Mouse (Mus musculus) liver, embryonic 14.5 days (tissue): ENCODE data around the gene Nos1ap. TPM values are rescaled to one million over a fixed set of nuclear protein-coding genes. Genes with fewer than 3 reads are reported as not detected.

ENCODE experiments used
- ATAC-seq: fragments of 200-750 bp; cut with Nextera tagmentation; 2 replicates; pipeline ENCODE4 v1.8.0; 2017; ENCODE audit warnings: moderate number of reproducible peaks, mild to moderate bottlenecking, moderate library complexity; ENCODE audit not compliant: insufficient read depth
- DNase-seq, 3 experiments: peaks; one replicate each; pipeline ENCODE4 v3.0.0-alpha.2; 2012 to 2013; ENCODE audit warnings: low read depth in 3 of 3, low spot score in 3 of 3
- H3K27ac ChIP-seq: fragments of 300-500 bp; sonication (generic); 2 replicates; pipeline ENCODE4 v1.5.1; 2014; ENCODE audit warnings: moderate library complexity, mild to moderate bottlenecking, control low read depth, inconsistent platforms
- H3K27me3 ChIP-seq: fragments of 300-500 bp; sonication (generic); 2 replicates; pipeline ENCODE4 v1.6.1; 2014; ENCODE audit warnings: mild to moderate bottlenecking, low read length, moderate library complexity; ENCODE audit not compliant: control insufficient read depth, insufficient read depth
- H3K36me3 ChIP-seq: fragments of 300-500 bp; sonication (generic); replicated peaks from 2 replicates; pipeline ENCODE4 v1.6.1; 2014; ENCODE audit warnings: low read depth; ENCODE audit not compliant: control insufficient read depth, insufficient read depth
- H3K4me1 ChIP-seq, 2 experiments: fragments of 200-500 bp in 1 of 2; fragments of 300-500 bp in 1 of 2; sonication (generic) in 1 of 2; replicated peaks; 2 replicates each; pipeline ENCODE4 v1.6.1; 2012 to 2014; ENCODE audit warnings: antibody characterized with exemption in 1 of 2, inconsistent platforms in 1 of 2, low read length in 1 of 2; ENCODE audit not compliant: control insufficient read depth in 2 of 2, insufficient read depth in 2 of 2
- H3K4me2 ChIP-seq: fragments of 300-500 bp; sonication (generic); 2 replicates; pipeline ENCODE4 v1.6.1; 2014; ENCODE audit warnings: low read depth, mild to moderate bottlenecking, control low read depth, moderate library complexity
- H3K4me3 ChIP-seq, 2 experiments: fragments of 200-500 bp in 1 of 2; fragments of 300-500 bp in 1 of 2; sonication (generic) in 1 of 2; 2 replicates each; pipeline ENCODE4 v1.5.1; 2012 to 2014; ENCODE audit warnings: low read depth in 2 of 2, low read length in 2 of 2, mild to moderate bottlenecking in 2 of 2, control low read depth in 1 of 2, inconsistent platforms in 1 of 2, moderate library complexity in 1 of 2; ENCODE audit not compliant: insufficient read depth in 1 of 2
- H3K9ac ChIP-seq: fragments of 300-500 bp; sonication (generic); replicated peaks from 2 replicates; pipeline ENCODE4 v1.6.1; 2014; ENCODE audit warnings: mild to moderate bottlenecking, control low read depth, moderate library complexity
- H3K9me3 ChIP-seq: fragments of 300-500 bp; sonication (generic); 2 replicates; pipeline ENCODE4 v1.6.1; 2016; ENCODE audit warnings: low read length, mixed read lengths; ENCODE audit not compliant: control insufficient read depth
- CTCF ChIP-seq: IDR thresholded peaks from 2 replicates; pipeline ENCODE4 v1.5.1; 2016; ENCODE audit warnings: antibody characterized with exemption, low read depth, control low read depth
- EP300 ChIP-seq: IDR thresholded peaks from 2 replicates; pipeline ENCODE4 v1.6.1; 2016; ENCODE audit warnings: antibody characterized with exemption, low read depth
- WGBS: fragments of 180-500 bp; shearing (Covaris S2); extraction: QIAGEN DNeasy Blood & Tissue Kit; methylation state at CpG from one replicate; pipeline ENCODE4 v1.1.7; 2014; ENCODE audit not compliant: insufficient replicate concordance; 5-methylcytosine and 5-hydroxymethylcytosine counted together
- polyA plus RNA-seq, 2 experiments: library from polyadenylated mRNA; depleted of rRNA in 1 of 2; stranded (reverse) in 1 of 2; unstranded in 1 of 2; fragments of >200 nt; fragmentation: Nextera tagmentation in 1 of 2; extraction: Ambion mirVana in 1 of 2; gene quantifications; 2 replicates each; pipeline versions ENCODE4 v1.2.1 to v1.2.3; 2012 to 2014

Nos1ap gene
- polyA plus RNA-seq, 2 experiments = 1.8 to 2.2 TPM

DNA sequence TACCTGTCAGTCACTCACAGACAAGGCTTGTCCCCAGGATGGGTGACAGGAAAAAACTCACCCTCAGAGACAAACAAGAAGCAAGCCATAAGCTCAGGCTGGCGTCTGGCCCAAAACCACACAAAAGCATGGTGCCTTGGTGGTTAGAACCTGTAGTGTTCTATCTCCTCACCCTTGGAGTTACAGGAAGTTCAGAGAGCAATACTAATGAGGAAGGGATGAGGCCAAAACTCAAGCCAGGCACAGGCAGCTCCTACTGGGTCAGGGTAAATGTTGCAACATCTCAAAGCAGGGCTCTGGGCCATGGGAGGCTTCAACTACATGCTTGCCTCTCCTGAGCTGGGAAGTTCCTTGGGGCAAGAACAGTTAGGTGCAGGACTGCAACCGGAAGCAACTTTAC lies 54.4 kb downstream of the Nos1ap start:
- no peaks in the 10 kb centered on the region for H3K27me3 ChIP-seq
- no peak overlapping the region for H3K9ac ChIP-seq
- TF ChIP-seq CTCF = no peak
- TF ChIP-seq EP300 = no peak
- no peak overlapping the region for H3K27ac ChIP-seq
- DNase-seq (no peak), ATAC-seq (no peak)
- no peak overlapping the region for H3K4me2 ChIP-seq
- no peaks in the 10 kb centered on the region for H3K9me3 ChIP-seq
- H3K4me3 ChIP-seq = no peak overlapping the region
- WGBS = 24% methylated on average over 2 of the region's 2 CpGs
- H3K36me3 ChIP-seq = no peaks in the 10 kb centered on the region
- H3K4me1 ChIP-seq = peaks cover 5 to 14% of the 10 kb centered on the region in 2 experiments

GRCm38 (mm10) chr1:170531286-170531685 lies 58.4 kb downstream of the Nos1ap start:
- H3K4me3 ChIP-seq = no peak overlapping the region
- H3K4me1 ChIP-seq = peaks cover 5 to 8% of the 10 kb centered on the region in 2 experiments
- TF ChIP-seq CTCF = no peak
- TF ChIP-seq EP300 = no peak
- 72% methylated on average over 2 of the region's 2 CpGs for WGBS
- no peak overlapping the region for H3K4me2 ChIP-seq
- H3K36me3 ChIP-seq = no peaks in the 10 kb centered on the region
- H3K27ac ChIP-seq = no peak overlapping the region
- no peaks in the 10 kb centered on the region for H3K27me3 ChIP-seq
- ATAC-seq (no peak), DNase-seq (no peak)
- no peak overlapping the region for H3K9ac ChIP-seq
- H3K9me3 ChIP-seq = no peaks in the 10 kb centered on the region

DNA sequence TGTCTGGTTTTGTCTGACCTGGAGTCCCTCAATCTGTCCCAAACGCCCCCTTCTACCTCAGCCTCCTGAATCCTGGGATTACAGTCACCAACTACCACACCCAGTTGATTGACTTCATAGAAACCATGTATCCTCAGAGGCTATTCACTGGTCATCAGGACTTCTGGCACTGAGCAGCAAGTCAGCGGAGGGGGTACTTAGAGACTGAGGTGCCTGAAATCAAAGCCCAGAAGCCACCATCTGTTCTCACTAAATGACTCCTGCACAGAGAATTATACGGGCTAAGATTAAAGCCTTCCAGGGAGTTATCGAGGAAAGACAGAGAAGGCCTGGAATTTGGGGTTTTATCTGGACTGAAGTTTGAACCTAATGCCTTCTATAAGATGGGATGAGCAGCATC lies 59.2 kb downstream of the Nos1ap start:
- TF ChIP-seq CTCF (no peak), EP300 (no peak)
- H3K36me3 ChIP-seq = no peaks in the 10 kb centered on the region
- H3K27ac ChIP-seq = no peak overlapping the region
- H3K27me3 ChIP-seq = no peaks in the 10 kb centered on the region
- no peak overlapping the region for H3K9ac ChIP-seq
- no peak overlapping the region for H3K4me2 ChIP-seq
- no peaks in the 10 kb centered on the region for H3K9me3 ChIP-seq
- ATAC-seq (no peak), DNase-seq (no peak)
- whole genome bisulfite sequencing = 75% methylated on average over 4 of the region's 4 CpGs
- H3K4me3 ChIP-seq = no peak overlapping the region
- H3K4me1 ChIP-seq = peaks cover 2% of the 10 kb centered on the region in 2 experiments

- TF ChIP-seq CTCF = no peak
- no peak overlapping the region for H3K4me2 ChIP-seq
- DNase-seq = no peak
- no peaks in the 10 kb centered on the region for H3K27me3 ChIP-seq
- 0 out of 4 replicates have a peak, but pooled peaks cover 0 to 3% of the 10 kb centered on the region in 2 experiments for H3K4me1 ChIP-seq
- H3K4me3 ChIP-seq = no peak overlapping the region
- no peaks in the 10 kb centered on the region for H3K9me3 ChIP-seq
- 69% methylated on average over 5 of the region's 5 CpGs for WGBS
- no peaks in the 10 kb centered on the region for H3K36me3 ChIP-seq
- no peak overlapping the region for H3K27ac ChIP-seq
- ATAC-seq = no peak
- no peak overlapping the region for H3K9ac ChIP-seq
Observed at GRCm38 (mm10) chr1:170522891-170523290, 66.8 kb downstream of the Nos1ap start.

GRCm38 (mm10) chr1:170521520-170522205 lies 68.0 kb downstream of the Nos1ap start:
- TF ChIP-seq CTCF = no peak
- TF ChIP-seq EP300 = no peak
- no peak overlapping the region for H3K4me3 ChIP-seq
- H3K27ac ChIP-seq = no peak overlapping the region
- no peaks in the 10 kb centered on the region for H3K36me3 ChIP-seq
- H3K9me3 ChIP-seq = no peaks in the 10 kb centered on the region
- DNase-seq (no peak), ATAC-seq (0 out of 2 replicates have a peak, but pooled peaks have one; percentile 18)
- H3K4me1 ChIP-seq = peaks cover 0 to 3% of the 10 kb centered on the region in 2 experiments; a peak in 1 of 4 replicates
- no peak overlapping the region for H3K9ac ChIP-seq
- no peaks in the 10 kb centered on the region for H3K27me3 ChIP-seq
- 52% methylated on average over 6 of the region's 6 CpGs for WGBS
- H3K4me2 ChIP-seq = no peak overlapping the region
